Mouse (Mus musculus) forebrain, embryonic 10.5 days (tissue): ENCODE data around the gene Tut1. TPM values are rescaled to one million over a fixed set of nuclear protein-coding genes. Genes with fewer than 3 reads are reported as not detected.
"Not testable (repeated sequence)": the region's sequence is repeated elsewhere in the genome, so short reads cannot be mapped to it uniquely, and the experiment has no call there.

ENCODE experiments used
- DNase-seq: peaks from one replicate; pipeline ENCODE4 v3.0.0-alpha.2; 2017; ENCODE audit warnings: low spot score; ENCODE audit errors: extremely low spot score
- H3K27ac ChIP-seq: fragments of 300-500 bp; sonication (generic); 2 replicates; pipeline ENCODE4 v1.5.1; 2016; ENCODE audit warnings: mild to moderate bottlenecking
- H3K27me3 ChIP-seq: fragments of 300-500 bp; sonication (generic); 2 replicates; pipeline ENCODE4 v1.6.1; 2016; ENCODE audit warnings: mild to moderate bottlenecking; ENCODE audit not compliant: poor library complexity, severe bottlenecking
- H3K36me3 ChIP-seq: fragments of 300-500 bp; sonication (generic); replicated peaks from 2 replicates; pipeline ENCODE4 v1.6.1; 2016; ENCODE audit warnings: mild to moderate bottlenecking, moderate library complexity
- H3K4me1 ChIP-seq: fragments of 300-500 bp; sonication (generic); 2 replicates; pipeline ENCODE4 v1.6.1; 2016
- H3K4me3 ChIP-seq: fragments of 300-500 bp; sonication (generic); 2 replicates; pipeline ENCODE4 v1.5.1; 2016; ENCODE audit warnings: mild to moderate bottlenecking, moderate library complexity
- H3K9me3 ChIP-seq: fragments of 300-500 bp; sonication (generic); 2 replicates; pipeline ENCODE4 v1.6.1; 2016; ENCODE audit warnings: mild to moderate bottlenecking, moderate library complexity
- WGBS: fragments of 180-500 bp; shearing (Covaris S2); methylation state at CpG from one replicate; pipeline ENCODE4 v1.1.7; 2016; 5-methylcytosine and 5-hydroxymethylcytosine counted together
- polyA plus RNA-seq: library from polyadenylated mRNA; unstranded; fragments of >200 nt; fragmentation: Nextera tagmentation; extraction: Ambion mirVana; gene quantifications from 2 replicates; pipeline ENCODE4 v1.2.1, GENCODE M21; 2016

The Tut1 gene
- polyA plus RNA-seq, 1 experiment from 2014 or later = 49.1 TPM

DNA sequence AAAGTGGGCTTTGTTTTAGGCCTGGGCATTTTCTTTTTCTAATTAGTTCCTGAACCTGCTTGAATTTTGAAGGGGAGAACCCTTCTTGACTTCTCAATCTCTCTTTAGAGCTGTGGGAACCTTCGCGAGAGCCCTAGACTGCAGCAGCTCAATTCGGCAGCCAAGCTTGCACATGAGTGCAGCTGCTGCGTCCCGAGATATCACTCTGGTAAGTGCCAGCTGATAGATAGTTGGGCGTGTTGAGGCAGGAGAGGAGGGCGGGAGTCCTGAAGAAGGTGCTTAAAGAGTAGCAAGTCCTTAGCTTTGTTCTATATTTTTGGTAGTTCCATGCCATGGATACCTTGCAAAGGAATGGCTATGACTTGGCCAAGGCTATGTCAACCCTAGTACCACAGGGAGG, 6.7 kb upstream of the Tut1 start:
- Histone ChIP-seq H3K4me3 (no peak overlapping the region), H3K27ac (no peak overlapping the region), H3K36me3 (peaks cover 89% of the 10 kb centered on the region), H3K9me3 (no peaks in the 10 kb centered on the region), H3K4me1 (peaks cover 30% of the 10 kb centered on the region), H3K27me3 (no peaks in the 10 kb centered on the region)
- 93% methylated on average over 7 of the region's 7 CpGs for WGBS
- DNase-seq = no peak

DNA sequence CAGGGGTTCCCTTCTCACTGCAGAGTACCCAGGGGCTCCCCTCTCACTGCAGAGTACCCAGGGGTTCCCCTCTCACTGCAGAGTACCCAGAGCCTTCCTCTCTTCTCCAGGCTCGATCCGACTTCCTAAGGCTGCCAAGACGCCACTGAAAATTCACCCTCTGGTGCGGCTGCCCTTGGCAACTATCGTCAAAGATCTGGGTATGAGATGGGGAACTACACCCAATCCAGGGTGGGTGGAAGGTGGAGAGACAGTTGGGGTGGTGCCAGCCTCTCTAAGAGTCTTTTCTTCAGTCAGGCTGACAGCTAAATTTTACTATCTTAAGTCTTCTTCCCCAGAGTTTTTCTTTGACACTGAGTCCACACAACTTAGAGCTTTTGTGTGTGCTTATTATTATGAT, 3.5 kb upstream of the Tut1 start:
- Histone ChIP-seq H3K27me3 (no peaks in the 10 kb centered on the region), H3K4me1 (peaks cover 31% of the 10 kb centered on the region), H3K27ac (no peak overlapping the region), H3K36me3 (peaks cover 78% of the 10 kb centered on the region), H3K9me3 (no peaks in the 10 kb centered on the region), H3K4me3 (no peak overlapping the region)
- 95% methylated on average over 5 of the region's 5 CpGs for WGBS
- no peak for DNase-seq

DNA sequence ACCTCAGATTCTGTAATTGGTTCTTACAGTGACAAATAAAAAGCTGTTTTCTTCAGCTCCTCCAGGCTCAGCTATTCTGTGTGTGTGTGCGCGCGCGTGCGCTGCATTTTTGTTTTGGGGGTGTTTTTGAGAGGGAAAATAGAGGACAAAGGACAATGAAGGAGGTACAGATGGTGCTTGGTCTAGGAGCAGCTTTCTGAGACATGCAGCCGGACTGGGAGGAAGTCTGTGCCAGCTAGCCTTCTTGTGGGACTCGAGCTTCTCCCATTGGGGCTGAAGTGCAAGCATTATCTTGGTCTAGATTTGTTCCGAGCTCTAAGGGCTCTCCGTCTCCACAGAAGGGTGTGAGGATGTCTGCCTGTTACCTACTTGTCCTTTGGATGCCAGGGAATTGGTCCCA, 1.4 kb upstream of the Tut1 start:
- no peaks in the 10 kb centered on the region for H3K27me3 ChIP-seq
- DNase-seq = no peak
- WGBS = 93% methylated on average over 9 of the region's 9 CpGs

DNA sequence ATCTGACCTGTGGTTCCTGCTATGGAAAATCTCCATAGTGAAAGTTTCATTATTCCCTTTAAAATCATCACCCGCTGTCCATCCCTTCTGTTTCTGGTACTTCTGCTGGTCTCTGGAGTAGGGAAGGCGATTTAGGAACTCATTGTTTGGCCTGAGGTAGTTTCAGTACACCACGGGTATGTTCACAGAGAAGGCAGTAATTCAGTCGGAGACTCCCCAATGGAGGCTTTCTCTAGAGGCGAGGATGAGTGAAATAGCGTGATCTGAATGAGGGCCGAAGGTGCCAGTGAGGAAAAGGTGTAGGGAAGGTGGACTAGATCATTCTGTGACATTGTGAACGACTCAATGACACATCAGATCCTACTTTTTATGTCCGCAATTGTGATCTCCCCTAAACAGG, 524 bp downstream of the Tut1 start:
- no peaks in the 10 kb centered on the region for H3K9me3 ChIP-seq
- peak overlapping the region; percentile 84 for H3K4me3 ChIP-seq
- 10% methylated on average over 9 of the region's 9 CpGs for WGBS
- H3K27me3 ChIP-seq = no peaks in the 10 kb centered on the region
- peaks cover 32% of the 10 kb centered on the region for H3K4me1 ChIP-seq
- peak overlapping the region; percentile 88 for H3K27ac ChIP-seq
- DNase-seq = no peak
- peaks cover 78% of the 10 kb centered on the region for H3K36me3 ChIP-seq

More for the DNA sequence above, 1.4 kb upstream of the Tut1 start:
- Histone ChIP-seq H3K4me1 (peaks cover 32% of the 10 kb centered on the region), H3K9me3 (no peaks in the 10 kb centered on the region), H3K27ac (peak overlapping the region; percentile 88; the same call in 1 of the 2 replicates), H3K36me3 (peaks cover 78% of the 10 kb centered on the region), H3K4me3 (peak overlapping the region; percentile 84; the same call in 1 of the 2 replicates)

DNA sequence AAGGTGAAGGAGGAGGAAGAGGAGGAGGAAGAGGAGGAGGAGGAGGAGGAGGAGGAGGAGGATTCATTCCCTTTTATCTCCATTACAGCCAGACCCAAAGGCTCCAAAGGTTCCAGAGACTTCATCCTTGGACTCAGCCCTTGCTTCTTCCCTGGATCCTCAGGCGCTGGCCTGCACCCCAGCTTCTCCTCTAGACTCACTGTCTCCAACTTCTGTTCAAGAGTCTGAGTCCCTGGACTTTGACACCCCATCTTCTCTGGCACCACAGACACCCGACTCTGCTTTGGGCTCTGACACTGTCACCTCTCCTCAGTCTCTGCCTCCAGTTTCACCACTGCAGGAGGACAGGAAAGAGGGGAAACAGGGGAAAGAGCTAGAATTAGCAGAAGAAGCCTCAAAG, 8.6 kb downstream of the Tut1 start:
- Histone ChIP-seq H3K9me3 (no peaks in the 10 kb centered on the region), H3K27me3 (no peaks in the 10 kb centered on the region), H3K4me1 (peaks cover 14% of the 10 kb centered on the region), H3K27ac (no peak overlapping the region), H3K36me3 (peaks cover 90% of the 10 kb centered on the region), H3K4me3 (no peak overlapping the region)
- no peak for DNase-seq
- WGBS = 88% methylated on average over 2 of the region's 2 CpGs

DNA sequence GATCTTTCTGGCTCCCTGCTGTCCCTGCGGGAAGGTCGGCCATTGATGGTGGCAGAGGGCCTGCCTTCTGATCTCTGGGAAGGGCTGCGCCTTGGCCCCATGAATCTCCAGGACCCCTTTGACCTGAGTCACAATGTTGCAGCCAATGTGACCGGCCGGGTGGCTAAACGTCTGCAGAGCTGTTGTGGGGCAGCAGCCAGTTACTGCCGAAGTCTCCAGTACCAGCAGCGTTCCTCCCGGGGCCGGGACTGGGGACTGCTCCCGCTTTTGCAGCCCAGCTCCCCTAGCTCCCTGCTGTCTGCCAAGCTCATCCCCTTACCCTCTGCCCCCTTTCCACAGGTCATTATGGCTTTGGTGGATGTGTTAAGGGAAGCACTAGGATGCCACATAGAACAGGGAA, 11.4 kb downstream of the Tut1 start:
- H3K27ac ChIP-seq = no peak overlapping the region
- WGBS = 91% methylated on average over 11 of the region's 11 CpGs
- no peak for DNase-seq
- H3K4me3 ChIP-seq = peak overlapping the region; percentile 90; the same call in 1 of the 2 replicates
- no peaks in the 10 kb centered on the region for H3K9me3 ChIP-seq
- peaks cover 30% of the 10 kb centered on the region for H3K4me1 ChIP-seq
- H3K27me3 ChIP-seq = no peaks in the 10 kb centered on the region
- H3K36me3 ChIP-seq = peaks cover 80% of the 10 kb centered on the region

DNA sequence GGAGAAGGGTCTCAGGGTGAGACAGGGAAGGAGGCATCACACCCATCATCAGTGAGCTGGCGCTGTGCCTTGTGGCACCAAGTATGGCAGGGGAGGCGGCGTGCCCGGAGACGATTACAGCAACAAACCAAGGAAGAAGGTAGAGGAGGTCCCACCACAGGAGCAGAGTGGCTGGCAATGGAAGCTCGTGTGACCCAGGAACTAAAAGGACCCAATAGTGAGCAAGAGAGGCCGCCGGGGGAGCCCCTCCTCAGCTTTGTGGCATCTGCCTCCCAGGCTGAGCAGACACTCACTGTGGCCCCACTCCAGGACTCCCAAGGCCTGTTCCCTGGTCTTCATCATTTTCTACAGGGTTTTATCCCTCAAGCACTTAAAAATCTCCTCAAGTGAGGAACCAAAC, 12.1 kb downstream of the Tut1 start:
- Histone ChIP-seq H3K36me3 (peaks cover 80% of the 10 kb centered on the region), H3K4me3 (peak overlapping the region; percentile 90), H3K27me3 (no peaks in the 10 kb centered on the region), H3K27ac (peak overlapping the region; percentile 94), H3K4me1 (peaks cover 30% of the 10 kb centered on the region), H3K9me3 (no peaks in the 10 kb centered on the region)
- WGBS = 88% methylated on average over 8 of the region's 8 CpGs
- DNase-seq = no peak

DNA sequence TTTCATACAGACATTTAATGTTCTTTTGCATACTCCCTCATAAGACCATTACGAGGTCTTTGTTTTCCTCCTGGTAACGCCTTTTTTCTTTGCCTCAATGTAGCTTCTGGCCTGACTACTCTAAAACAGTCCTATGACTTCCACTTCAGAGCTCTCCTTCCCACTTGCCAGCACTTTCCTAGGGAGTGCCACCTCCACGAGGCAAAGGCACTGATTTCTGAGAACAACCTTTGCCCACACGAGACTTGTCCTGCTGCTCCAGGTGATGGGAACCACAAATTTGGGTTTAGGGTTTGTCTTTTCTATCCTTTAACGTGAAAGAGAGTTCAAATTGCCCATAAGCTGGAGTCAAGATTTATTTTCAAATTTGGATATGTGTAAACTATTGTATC, 12.5 kb downstream of the Tut1 start:
- Histone ChIP-seq H3K36me3 (peaks cover 80% of the 10 kb centered on the region), H3K4me3 (peak overlapping the region; percentile 90), H3K4me1 (peaks cover 30% of the 10 kb centered on the region), H3K27ac (peak overlapping the region; percentile 94), H3K27me3 (no peaks in the 10 kb centered on the region), H3K9me3 (no peaks in the 10 kb centered on the region)
- 51% methylated on average over 5 of the region's 5 CpGs for WGBS
- DNase-seq = no peak

DNA sequence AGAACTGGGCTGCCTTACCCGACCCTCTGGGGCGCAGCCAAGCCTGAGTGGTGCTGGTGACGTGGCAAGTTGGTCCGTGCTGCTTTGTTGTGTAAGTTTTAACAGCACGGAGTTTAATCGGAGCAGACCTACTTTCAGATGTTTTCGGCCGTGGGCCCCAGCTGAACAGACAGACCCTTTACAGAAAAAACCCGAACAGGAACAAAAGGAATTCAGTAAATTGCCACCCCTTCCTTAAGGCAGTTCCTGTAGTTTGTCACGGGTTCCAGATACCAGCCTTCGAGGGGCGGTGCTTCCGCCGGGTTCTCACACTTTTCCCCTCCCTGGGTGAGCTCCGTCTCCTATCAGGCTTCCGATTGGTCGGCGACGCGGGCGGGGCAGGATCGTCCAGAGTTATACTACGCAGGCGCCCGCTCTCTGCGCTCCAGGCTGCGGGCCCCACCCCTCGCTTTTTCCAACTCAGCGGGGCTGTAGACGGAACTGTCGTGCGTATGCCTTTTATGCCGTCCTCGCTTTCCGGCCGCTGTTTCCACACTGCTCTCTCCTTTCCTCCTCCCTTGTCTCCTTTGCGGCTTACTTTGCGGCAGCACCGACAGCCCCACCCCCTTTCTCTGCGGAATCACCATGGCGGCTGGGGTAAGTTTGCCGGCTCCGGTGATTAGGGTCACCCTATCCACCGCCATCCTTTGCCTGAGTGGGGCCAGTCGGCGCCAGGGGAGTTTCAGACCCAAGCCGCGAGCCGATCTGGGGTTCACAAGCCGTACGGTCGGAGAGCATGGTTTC, 13.1 kb downstream of the Tut1 start, which contains the start of gene Eef1g:
Gene Eef1g (plus strand): TSS at position 452 of the 783 bp plus-strand sequence.
- peak within 1 kb of the TSS; percentile 90 for H3K4me3 ChIP-seq
- H3K36me3 ChIP-seq = peaks cover 80% of the 10 kb centered on the region
- no peaks in the 10 kb centered on the region for H3K27me3 ChIP-seq
- no peaks in the 10 kb centered on the region for H3K9me3 ChIP-seq
- peak; percentile 99 for DNase-seq
- peak within 1 kb of the TSS; percentile 94 for H3K27ac ChIP-seq
- H3K4me1 ChIP-seq = peaks cover 30% of the 10 kb centered on the region
- WGBS = 2% methylated on average over 52 of the region's 52 CpGs

DNA sequence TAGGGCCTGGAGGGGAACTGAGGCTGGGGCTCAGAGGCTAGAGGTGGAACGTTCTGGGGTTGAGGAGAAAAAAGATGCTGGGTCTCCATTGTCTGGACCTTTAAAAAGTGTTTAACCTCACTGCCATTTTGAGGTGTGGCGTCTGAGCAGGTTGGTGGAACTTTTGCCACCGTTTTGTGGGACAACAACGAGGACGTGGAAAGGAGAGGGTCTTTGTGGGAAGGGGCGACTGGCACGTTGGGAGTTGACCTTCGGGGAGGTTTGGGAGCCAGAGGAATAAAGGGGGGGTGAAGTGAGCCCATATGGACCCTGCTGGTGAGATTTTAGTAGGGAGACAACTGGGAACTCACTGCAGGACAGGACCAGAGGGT, 13.7 kb downstream of the Tut1 start:
- peak overlapping the region; percentile 90 for H3K4me3 ChIP-seq
- DNase-seq = no peak
- no peaks in the 10 kb centered on the region for H3K9me3 ChIP-seq
- H3K4me1 ChIP-seq = peaks cover 30% of the 10 kb centered on the region
- no peaks in the 10 kb centered on the region for H3K27me3 ChIP-seq
- H3K27ac ChIP-seq = peak overlapping the region; percentile 94
- 0% methylated on average over 8 of the region's 8 CpGs for WGBS
- peaks cover 80% of the 10 kb centered on the region for H3K36me3 ChIP-seq

DNA sequence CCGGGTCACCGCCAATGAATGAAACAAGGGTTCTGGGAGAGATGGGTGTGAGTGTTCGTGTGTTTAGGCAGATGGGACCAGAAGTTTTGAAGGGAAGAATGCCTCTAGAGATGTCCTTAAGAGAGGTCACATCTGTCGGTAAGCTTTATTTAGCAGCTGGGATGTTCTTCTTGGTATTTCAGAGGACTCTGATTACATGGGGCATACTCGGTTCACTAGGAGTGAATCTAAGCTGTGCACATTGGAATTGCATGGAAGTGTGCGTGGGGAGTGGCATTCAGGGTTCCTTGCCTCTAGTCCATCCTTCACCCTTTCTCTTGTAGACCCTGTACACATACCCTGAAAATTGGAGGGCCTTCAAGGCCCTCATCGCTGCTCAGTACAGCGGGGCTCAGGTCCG, 14.2 kb downstream of the Tut1 start:
- H3K36me3 ChIP-seq = peaks cover 80% of the 10 kb centered on the region
- H3K4me1 ChIP-seq = peaks cover 30% of the 10 kb centered on the region
- peak overlapping the region; percentile 94 for H3K27ac ChIP-seq
- 7% methylated on average over 9 of the region's 9 CpGs for WGBS
- DNase-seq = no peak
- H3K27me3 ChIP-seq = no peaks in the 10 kb centered on the region
- no peaks in the 10 kb centered on the region for H3K9me3 ChIP-seq
- H3K4me3 ChIP-seq = peak overlapping the region; percentile 90

DNA sequence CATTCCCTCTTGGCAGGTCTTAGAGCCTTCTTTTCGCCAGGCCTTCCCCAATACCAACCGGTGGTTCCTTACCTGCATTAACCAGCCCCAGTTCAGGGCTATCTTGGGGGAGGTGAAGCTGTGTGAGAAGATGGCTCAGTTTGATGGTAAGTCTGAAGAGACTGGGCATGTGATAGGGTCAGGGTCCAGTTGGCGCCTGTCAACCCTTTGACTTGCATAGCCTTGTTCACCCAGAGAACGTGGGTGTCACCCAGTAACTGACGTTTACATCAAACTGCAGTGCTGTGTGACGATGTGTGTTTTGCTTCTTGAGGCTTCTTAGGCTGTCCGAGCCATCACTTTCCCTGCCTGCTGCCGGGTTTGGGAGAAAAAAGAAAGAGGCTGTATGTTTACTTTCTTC, 18.8 kb downstream of the Tut1 start:
- not testable (repeated sequence) for H3K27ac ChIP-seq, H3K4me3 ChIP-seq, H3K27me3 ChIP-seq, H3K9me3 ChIP-seq, DNase-seq
- 90% methylated on average over 8 of the region's 8 CpGs for WGBS
- peaks cover 92% of the 10 kb centered on the region for H3K36me3 ChIP-seq
- H3K4me1 ChIP-seq = peaks cover 16% of the 10 kb centered on the region

DNA sequence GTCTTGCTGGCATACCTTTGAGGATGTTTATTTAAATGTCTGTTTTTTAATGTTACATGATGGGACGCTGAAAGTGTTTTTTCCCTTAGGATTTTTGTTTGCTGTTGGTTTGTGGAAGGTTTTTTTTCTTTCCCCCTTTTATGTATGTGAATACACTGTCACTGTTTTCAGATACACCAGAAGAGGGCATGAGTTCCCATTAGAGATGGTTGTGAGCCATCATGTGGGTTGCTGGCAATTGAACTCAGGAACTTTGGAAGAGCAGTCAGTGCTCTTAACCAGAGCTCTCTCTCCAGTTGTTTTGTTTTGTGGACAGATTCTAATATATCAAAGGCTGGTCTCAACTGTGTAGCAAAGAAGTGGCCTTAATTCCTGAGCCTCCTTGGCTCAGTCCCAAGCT, 21.0 kb downstream of the Tut1 start:
- no peak for DNase-seq
- H3K36me3 ChIP-seq = peaks cover 100% of the 10 kb centered on the region
- 88% methylated on average over 1 of the region's 1 CpGs for WGBS
- no peaks in the 10 kb centered on the region for H3K9me3 ChIP-seq
- no peak overlapping the region for H3K27ac ChIP-seq
- H3K4me1 ChIP-seq = no peaks in the 10 kb centered on the region; the same call in 1 of the 2 replicates
- H3K4me3 ChIP-seq = no peak overlapping the region
- no peaks in the 10 kb centered on the region for H3K27me3 ChIP-seq
